Mouse (Mus musculus) frontal cortex, adult (tissue): Measurements from ENCODE around the gene Pikfyve.
"Not testable (repeated sequence)": the region's sequence is repeated elsewhere in the genome, so short reads cannot be mapped to it uniquely, and the experiment has no call there.

Source experiments
- ATAC-seq: cut with Nextera tagmentation; 2 replicates; pipeline ENCODE4 v1.9.2; 2017; ENCODE audit warnings: mild to moderate bottlenecking, moderate library complexity, mixed read lengths; ENCODE audit not compliant: low TSS enrichment

The Pikfyve gene

GRCm38 (mm10) chr1:65185524-65186205 lies 818 bp upstream of the Pikfyve start:
- ATAC-seq: peak; percentile 6; the same call in 1 of the 2 replicates

GRCm38 (mm10) chr1:65187074-65187430 lies 569 bp downstream of the Pikfyve start:
- ATAC-seq: no peak

- ATAC-seq: no peak
Observed at GRCm38 (mm10) chr1:65190172-65190571, 3.7 kb downstream of the Pikfyve start.

DNA sequence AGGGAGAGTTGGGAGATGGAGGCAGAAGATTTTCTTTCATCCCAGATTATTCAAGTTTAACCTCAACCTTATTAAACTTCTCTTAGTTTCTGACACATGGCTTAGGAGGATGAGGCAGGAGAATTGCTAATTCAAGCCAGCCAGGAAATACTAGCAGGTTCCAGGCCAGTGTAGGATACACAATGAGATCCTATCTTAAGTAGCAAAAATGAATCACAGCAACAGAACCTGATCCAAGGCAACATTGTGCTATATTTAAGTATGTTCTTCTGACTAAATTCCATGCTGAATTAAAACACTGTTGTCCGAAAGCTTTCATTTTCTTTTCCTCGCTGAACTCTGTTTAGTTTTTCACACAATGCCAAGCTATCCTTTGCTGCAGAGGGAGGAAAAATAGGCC lies 6.7 kb downstream of the Pikfyve start:
- peak; percentile 91 for ATAC-seq

- ATAC-seq: no peak
Observed at GRCm38 (mm10) chr1:65198425-65198824, 11.9 kb downstream of the Pikfyve start.

DNA sequence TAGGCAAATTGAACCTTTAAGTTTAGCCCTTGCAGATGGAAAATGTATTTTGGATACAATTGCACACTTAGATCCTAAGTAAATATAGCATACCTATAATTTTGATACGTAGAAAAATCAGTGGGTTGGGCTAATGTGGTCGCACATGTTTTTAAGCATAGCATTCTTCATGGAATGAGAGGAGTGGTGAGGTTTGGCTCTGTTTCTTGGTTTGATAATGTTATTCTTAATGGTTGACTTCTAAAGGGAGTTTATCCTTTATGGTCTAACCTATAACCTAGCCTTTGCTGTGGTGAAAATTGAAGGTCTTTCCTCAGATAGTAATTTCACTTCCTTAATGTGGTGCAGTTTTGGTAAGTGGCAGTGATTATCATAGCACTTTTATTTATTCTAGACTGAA lies 12.4 kb downstream of the Pikfyve start:
- ATAC-seq: no peak

- ATAC-seq: no peak
Observed at GRCm38 (mm10) chr1:65204299-65204698, 17.8 kb downstream of the Pikfyve start.

DNA sequence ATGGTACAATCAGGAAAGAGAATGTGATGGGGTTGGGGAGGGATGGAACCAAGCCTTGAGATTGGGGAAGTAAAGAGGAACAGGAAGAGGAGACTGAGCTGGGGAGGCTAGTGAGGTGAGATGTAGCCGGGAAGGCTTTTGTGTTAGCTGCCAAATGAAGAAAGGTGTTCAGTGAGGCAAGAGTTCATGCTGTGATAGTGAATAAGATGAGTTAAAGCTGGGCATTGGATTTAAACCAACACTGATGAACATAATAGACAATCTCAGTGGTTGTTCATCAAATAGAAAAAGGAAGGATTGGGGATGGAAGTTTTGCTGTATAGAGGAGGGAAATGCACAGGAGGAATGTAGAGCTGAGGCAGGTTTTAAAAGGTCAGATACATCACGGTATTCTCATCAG lies 26.7 kb downstream of the Pikfyve start:
- ATAC-seq: no peak

GRCm38 (mm10) chr1:65217567-65217966 lies 31.1 kb downstream of the Pikfyve start:
- ATAC-seq: no peak

GRCm38 (mm10) chr1:65217972-65218371 lies 31.5 kb downstream of the Pikfyve start:
- ATAC-seq: no peak

DNA sequence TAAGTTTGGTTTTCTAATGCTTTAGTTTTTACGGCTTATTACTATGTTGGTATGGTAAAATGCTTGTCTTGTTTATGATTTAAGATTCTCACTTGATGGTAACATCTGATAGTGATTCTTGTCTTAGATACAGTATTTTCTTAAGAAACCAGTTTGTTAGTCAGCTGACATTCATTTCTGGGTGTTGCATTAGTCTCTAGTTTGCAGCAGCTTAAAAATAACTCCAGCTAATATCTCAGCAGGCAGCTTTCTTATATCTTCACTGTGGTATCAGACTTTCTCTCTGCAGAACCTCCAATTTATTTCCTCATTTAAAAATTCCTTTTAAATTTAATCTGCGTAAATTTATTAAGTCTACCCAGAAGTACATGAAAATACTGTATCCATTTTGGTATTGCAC lies 37.2 kb downstream of the Pikfyve start:
- ATAC-seq: no peak

- no peak for ATAC-seq
Observed at GRCm38 (mm10) chr1:65227681-65228080, 41.2 kb downstream of the Pikfyve start.

DNA sequence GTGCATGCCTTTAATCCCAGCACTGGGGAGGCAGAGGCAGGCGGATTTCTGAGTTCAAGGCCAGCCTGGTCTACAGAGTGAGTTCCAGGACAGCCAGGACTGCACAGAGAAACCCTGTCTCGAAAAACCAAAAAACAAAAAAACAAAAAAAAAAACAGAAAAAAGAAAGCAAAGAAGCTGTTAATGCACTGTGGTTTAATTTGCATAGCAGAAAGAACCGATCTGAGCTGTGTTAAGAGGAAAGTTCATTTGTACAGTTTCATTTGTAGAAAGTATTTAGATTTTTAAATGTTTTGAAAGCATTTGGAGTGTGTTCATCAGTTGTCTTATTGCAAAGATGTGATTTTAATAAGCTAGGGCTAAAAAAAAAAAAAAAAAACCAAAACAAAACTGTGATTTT lies 43.3 kb downstream of the Pikfyve start:
- ATAC-seq: not testable (repeated sequence)

- no peak for ATAC-seq
Observed at GRCm38 (mm10) chr1:65230566-65230965, 44.1 kb downstream of the Pikfyve start.

DNA sequence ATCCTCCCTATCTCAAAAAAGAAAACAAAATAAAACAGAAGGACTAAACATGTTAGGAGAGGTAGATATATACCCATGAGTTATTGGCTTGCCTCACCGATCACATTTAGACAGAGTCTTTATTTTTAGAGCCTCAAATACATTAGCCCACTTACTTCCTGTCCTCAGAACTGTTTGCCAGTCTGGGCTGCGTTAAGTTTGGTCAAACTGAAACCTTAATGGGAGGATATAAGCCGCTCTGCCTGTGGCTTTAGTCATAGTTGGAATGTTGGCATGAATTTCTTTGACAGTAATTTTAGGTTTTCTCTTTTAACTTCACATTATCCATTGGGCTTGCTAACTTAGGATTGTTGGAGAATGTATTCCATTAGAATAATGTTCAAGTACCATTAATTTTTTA lies 51.2 kb downstream of the Pikfyve start:
- no peak for ATAC-seq

- ATAC-seq: no peak
Observed at GRCm38 (mm10) chr1:65245637-65246036, 59.2 kb downstream of the Pikfyve start.

DNA sequence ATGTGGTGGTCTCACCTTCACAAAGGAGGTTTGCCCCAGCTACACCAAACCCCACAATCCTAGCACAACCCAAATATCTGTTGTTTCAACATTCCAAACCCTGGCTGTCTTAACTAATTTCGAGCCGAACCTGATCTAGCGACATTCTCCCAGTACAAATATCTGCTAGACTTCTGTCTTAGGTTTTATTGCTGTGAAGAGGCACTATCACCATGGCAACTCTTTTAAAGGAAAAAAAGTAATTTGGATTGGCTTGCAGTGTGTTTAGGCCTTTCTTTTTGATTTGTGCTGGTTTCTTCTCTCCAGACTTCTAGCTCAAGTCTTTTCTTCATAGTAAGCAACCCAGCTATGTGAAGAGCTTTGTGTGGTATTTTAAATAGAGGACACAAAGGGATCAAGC lies 94.0 kb downstream of the Pikfyve start:
- ATAC-seq: peak; percentile 68

DNA sequence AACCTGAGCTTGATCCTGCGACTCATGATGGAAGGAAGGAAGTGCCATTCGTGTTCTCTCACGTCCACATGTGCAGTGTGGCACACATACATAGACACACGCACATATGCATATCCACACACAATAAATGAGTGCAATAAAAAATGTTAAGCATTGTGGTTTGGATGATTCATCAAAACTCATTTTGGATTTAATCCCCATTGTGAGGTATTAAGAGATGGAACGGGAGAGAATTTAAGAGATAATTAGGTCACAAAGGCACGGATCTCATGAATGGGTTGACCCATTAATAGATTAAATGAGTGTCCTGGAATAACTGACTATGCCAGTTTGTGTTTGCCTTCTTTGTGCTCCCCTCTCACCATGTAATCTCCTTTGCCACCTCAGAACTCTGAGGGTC lies 95.3 kb downstream of the Pikfyve start, which contains the start of gene Pth2r:
Gene Pth2r, plus strand, starts transcription at position 301 of the 400 bp plus-strand sequence.
- no peak for ATAC-seq

DNA sequence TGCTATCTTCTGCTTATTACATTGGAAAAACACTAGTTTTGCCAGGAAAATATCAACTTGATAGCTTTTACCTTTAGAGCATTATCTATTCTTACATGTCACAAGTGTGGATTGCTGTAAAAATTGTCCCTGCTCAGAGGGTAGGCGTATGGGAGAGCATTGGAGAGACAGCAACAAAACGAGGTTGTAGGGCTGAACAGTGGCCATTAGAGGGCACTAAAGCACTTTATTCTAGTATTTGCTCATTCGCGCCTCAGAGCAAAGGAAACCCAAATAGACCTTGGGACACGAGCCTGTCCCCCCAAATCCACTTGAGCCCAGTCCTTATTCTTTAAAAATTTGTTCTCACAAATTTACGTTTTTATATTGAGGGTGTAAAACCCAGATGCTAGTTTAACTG lies 96.3 kb downstream of the Pikfyve start:
- ATAC-seq: peak; percentile 88

- ATAC-seq: no peak
Observed at GRCm38 (mm10) chr1:65308476-65308875, 122.0 kb downstream of the Pikfyve start.

DNA sequence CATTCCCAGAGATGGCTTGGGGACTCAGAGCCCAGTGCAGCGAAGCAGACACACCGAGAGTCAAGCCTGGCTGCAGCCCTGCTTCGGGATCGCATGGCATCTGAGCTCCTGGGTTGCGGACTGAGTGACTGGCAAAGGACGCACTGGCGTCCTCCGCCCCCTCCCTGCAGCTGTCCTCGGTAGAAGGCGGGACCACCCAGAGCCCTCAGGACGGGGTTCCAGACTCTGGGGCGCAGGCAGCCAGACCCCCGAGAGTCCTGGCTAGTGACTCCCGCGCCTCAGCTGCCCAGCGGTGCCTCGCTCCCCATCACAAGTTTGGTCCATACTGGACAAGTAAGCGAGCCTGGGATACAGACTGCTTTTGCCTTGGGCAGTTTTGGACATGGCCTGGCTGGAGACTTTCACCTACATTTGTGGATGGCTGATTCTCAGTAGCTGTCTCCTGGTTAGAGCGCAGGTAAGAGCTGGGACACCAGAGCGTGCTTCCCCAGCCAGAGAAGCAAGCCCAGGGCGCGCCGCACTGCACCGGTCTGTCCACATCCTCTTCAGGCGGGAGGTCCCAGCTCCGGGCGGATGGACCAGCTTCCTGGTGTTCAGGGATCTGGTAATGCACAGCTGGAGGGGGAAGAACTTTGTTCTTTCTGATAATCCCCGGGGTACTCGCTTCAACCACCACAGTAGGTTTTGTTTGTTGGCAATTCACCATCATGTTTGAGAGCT lies 124.9 kb downstream of the Pikfyve start:
- ATAC-seq: peak; percentile 72

GRCm38 (mm10) chr1:65312118-65312517 lies 125.6 kb downstream of the Pikfyve start:
- ATAC-seq: peak; percentile 53; the same call in 1 of the 2 replicates

GRCm38 (mm10) chr1:65312896-65313295 lies 126.4 kb downstream of the Pikfyve start:
- no peak for ATAC-seq
